Mouse (Mus musculus): Measurements from ENCODE around the gene Myef2. TPM values are rescaled to one million over a fixed set of nuclear protein-coding genes. Genes with fewer than 3 reads are reported as not detected.

The Myef2 gene
- polyA plus RNA-seq, 1 experiment from 2014 or later: 164 TPM

DNA sequence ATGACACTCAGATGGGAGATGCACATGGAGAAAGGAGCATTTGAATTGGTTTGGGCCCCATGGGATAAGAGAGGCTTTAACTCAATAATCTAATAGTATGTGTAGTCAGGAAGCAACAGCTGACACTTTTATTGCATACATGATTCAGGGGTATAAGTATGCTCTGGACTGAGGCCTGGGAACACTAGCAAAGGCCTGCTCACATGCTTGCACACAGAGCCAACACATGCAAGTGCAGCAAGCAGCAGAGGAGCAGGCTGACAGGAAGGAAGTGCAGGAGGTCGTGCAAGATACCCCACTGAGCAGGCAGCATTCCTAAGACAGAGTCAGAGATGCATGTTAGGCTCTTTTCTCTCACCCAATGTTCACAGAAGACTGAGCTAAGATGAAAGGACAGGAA, 39.6 kb downstream of the Myef2 start:
- 17% methylated on average over 1 of the region's 1 CpGs for WGBS
- H3K27ac ChIP-seq (ENCODE audit: low read depth, low read length): no peak overlapping the region
- no peaks in the 10 kb centered on the region; the same call in 1 of the 2 replicates for H3K4me1 ChIP-seq (ENCODE audit: control insufficient read depth, insufficient read depth, low read depth, low read length)
- no peak overlapping the region for H3K4me3 ChIP-seq (ENCODE audit: low read length)
- no peak overlapping the region for H3K9ac ChIP-seq (ENCODE audit: low read depth, low read length)
- H3K36me3 ChIP-seq (ENCODE audit: control insufficient read depth, insufficient read depth, low read length): peaks cover 2% of the 10 kb centered on the region; the same call in 1 of the 2 replicates
- H3K4me2 ChIP-seq (ENCODE audit: low read length): no peak overlapping the region
- no peaks in the 10 kb centered on the region for H3K27me3 ChIP-seq (replicated peaks; ENCODE audit: control insufficient read depth, insufficient read depth, low read length)
- no peaks in the 10 kb centered on the region for H3K9me3 ChIP-seq (ENCODE audit: control insufficient read depth, low read length)
- no peak for ATAC-seq

DNA sequence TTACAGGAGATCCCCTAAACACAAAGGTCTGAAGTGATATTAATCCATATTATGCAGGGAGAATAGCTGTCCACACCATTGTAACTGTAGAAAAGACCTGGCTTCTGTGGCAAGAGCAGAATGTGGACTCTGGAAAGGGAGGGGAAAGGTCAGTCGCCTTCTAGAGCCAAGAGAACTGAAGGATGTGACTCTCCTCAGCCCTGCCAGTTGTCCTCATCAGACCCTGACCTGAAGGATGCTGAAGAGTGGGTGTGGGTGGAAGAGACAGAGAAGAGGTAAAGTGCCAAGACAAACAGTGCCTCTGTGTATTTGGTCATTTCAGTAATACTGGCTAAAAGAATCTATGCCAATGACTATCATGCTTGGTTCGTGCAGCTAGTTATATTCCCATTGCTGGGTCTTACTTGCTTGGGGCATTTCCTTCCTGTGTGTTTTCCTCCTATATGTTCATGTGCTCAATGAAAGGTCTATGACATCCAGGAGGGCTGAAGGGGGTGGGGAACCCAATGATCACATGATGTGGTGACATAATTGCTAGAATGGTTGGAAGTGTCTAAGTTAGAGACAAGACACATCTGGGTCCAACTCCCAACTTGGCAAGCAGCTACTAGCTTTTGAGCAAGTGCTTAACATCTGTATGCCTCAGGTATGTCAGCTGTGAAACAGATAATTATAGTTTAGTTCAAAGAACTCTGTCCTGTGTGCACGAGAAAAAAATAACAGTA, 50.2 kb downstream of the Myef2 start:
- Histone ChIP-seq H3K4me3 (ENCODE audit: low read length) (no peak overlapping the region), H3K27me3 (replicated peaks; ENCODE audit: control insufficient read depth, insufficient read depth, low read length) (no peaks in the 10 kb centered on the region), H3K4me2 (ENCODE audit: low read length) (no peak overlapping the region), H3K4me1 (ENCODE audit: control insufficient read depth, insufficient read depth, low read depth, low read length) (no peaks in the 10 kb centered on the region), H3K9ac (ENCODE audit: low read depth, low read length) (no peak overlapping the region), H3K27ac (ENCODE audit: low read depth, low read length) (no peak overlapping the region), H3K9me3 (ENCODE audit: control insufficient read depth, low read length) (no peaks in the 10 kb centered on the region), H3K36me3 (ENCODE audit: control insufficient read depth, insufficient read depth, low read length) (no peaks in the 10 kb centered on the region)
- 78% methylated on average over 3 of the region's 3 CpGs for WGBS
- ATAC-seq: no peak

DNA sequence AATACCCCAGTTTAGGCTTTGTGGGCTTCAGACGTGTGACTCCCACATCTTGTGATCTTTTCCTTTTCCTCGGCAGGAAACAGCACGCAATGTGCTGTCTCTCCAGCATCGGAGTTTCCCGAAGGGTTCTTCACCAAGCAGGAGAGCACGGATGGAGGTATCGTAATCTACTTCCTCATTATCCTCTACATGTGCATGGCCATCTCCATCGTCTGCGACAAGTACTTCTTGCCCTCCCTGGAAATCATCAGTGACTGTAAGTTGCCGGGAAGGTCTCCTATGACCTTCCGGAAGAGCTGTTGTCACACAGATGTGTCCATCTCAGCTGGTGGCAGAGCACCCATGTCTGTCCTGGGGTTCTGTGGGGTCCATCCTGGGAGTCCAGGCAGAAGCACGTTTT, 54.8 kb downstream of the Myef2 start:
- 90% methylated on average over 12 of the region's 12 CpGs for WGBS
- no peaks in the 10 kb centered on the region for H3K36me3 ChIP-seq (ENCODE audit: control insufficient read depth, insufficient read depth, low read length)
- H3K4me3 ChIP-seq (ENCODE audit: low read length): no peak overlapping the region
- H3K27ac ChIP-seq (ENCODE audit: low read depth, low read length): no peak overlapping the region
- no peaks in the 10 kb centered on the region for H3K27me3 ChIP-seq (replicated peaks; ENCODE audit: control insufficient read depth, insufficient read depth, low read length)
- no peaks in the 10 kb centered on the region for H3K9me3 ChIP-seq (ENCODE audit: control insufficient read depth, low read length)
- no peak overlapping the region for H3K4me2 ChIP-seq (ENCODE audit: low read length)
- H3K4me1 ChIP-seq (ENCODE audit: control insufficient read depth, insufficient read depth, low read depth, low read length): no peaks in the 10 kb centered on the region
- ATAC-seq: no peak
- H3K9ac ChIP-seq (ENCODE audit: low read depth, low read length): no peak overlapping the region

DNA sequence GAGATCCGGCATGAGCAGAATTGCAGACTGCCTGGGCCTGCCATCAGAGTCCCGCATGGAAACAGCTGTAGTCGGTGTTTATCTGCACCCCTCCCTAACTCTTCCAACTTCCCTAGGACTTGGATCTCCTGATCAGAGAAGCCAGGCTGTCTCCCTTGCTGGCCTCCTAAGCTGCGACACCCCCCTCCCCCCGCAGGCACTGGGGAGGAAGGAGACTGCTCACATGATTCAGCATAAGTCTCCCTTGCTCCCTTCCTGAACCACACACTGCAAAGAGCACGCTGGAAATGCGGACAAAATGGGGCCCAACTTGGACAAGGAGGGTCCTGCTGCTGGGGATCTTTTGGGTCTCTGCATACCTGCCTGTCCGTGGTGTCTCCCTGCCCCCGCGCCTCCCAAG, 55.6 kb downstream of the Myef2 start, which contains the start of gene Slc24a5:
Gene Slc24a5 (plus strand): TSS at position 231 of the 400 bp plus-strand sequence.
- ATAC-seq: 0 out of 2 replicates have a peak, but pooled peaks have one; percentile 3
- Histone ChIP-seq H3K4me3 (ENCODE audit: low read length) (no peak within 1 kb of the TSS), H3K27ac (ENCODE audit: low read depth, low read length) (no peak within 1 kb of the TSS), H3K9me3 (ENCODE audit: control insufficient read depth, low read length) (no peaks in the 10 kb centered on the region), H3K4me1 (ENCODE audit: control insufficient read depth, insufficient read depth, low read depth, low read length) (no peaks in the 10 kb centered on the region), H3K36me3 (ENCODE audit: control insufficient read depth, insufficient read depth, low read length) (no peaks in the 10 kb centered on the region), H3K27me3 (replicated peaks; ENCODE audit: control insufficient read depth, insufficient read depth, low read length) (no peaks in the 10 kb centered on the region), H3K4me2 (ENCODE audit: low read length) (no peak within 1 kb of the TSS), H3K9ac (ENCODE audit: low read depth, low read length) (no peak within 1 kb of the TSS)
- WGBS: 69% methylated on average over 10 of the region's 10 CpGs

DNA sequence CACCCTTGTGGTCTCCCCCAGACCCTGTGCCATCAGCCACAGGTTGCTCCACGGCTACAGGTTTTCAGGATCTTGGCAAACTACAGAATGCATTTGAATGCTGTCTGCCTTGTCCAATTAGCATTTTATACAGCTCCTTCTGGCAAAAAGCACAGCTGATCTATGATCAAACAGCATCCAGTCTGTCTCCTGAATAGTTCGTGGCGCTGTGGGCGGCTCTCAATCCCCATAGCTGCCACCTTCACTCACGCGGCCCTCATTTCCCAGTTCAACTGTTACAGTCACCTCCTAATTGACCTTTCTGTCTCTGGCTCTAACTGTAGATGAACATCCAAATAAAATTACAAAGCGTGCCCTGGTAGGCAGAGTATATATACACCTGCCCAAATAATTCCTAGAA, 56.1 kb downstream of the Myef2 start:
- Histone ChIP-seq H3K27me3 (replicated peaks; ENCODE audit: control insufficient read depth, insufficient read depth, low read length) (no peaks in the 10 kb centered on the region), H3K9me3 (ENCODE audit: control insufficient read depth, low read length) (no peaks in the 10 kb centered on the region), H3K27ac (ENCODE audit: low read depth, low read length) (no peak overlapping the region), H3K4me3 (ENCODE audit: low read length) (no peak overlapping the region), H3K36me3 (ENCODE audit: control insufficient read depth, insufficient read depth, low read length) (no peaks in the 10 kb centered on the region), H3K4me2 (ENCODE audit: low read length) (no peak overlapping the region), H3K4me1 (ENCODE audit: control insufficient read depth, insufficient read depth, low read depth, low read length) (no peaks in the 10 kb centered on the region), H3K9ac (ENCODE audit: low read depth, low read length) (no peak overlapping the region)
- 78% methylated on average over 7 of the region's 7 CpGs for WGBS
- no peak for ATAC-seq

DNA sequence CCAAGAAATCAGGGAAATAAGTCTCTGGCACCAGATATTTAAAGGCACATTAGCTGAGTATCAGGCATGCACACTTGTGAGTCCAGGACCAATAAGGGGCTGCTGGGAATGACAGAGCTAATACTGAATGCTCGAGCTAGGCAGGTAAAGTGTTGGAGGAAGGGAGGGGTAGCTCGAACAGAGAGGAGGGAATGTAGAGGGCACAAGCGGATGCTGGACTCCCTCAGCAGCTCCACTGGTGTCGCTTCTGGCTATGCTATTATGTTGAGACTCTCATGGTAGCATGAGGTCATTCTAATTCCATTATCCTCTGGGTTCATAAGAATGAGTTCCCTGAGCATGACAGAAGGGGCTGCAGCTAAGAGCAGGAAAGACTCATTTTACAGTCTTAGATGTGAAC, 60.5 kb downstream of the Myef2 start:
- Histone ChIP-seq H3K27me3 (replicated peaks; ENCODE audit: control insufficient read depth, insufficient read depth, low read length) (no peaks in the 10 kb centered on the region), H3K9me3 (ENCODE audit: control insufficient read depth, low read length) (no peaks in the 10 kb centered on the region), H3K27ac (ENCODE audit: low read depth, low read length) (no peak overlapping the region), H3K4me3 (ENCODE audit: low read length) (no peak overlapping the region), H3K4me2 (ENCODE audit: low read length) (no peak overlapping the region), H3K4me1 (ENCODE audit: control insufficient read depth, insufficient read depth, low read depth, low read length) (no peaks in the 10 kb centered on the region), H3K36me3 (ENCODE audit: control insufficient read depth, insufficient read depth, low read length) (no peaks in the 10 kb centered on the region), H3K9ac (ENCODE audit: low read depth, low read length) (no peak overlapping the region)
- ATAC-seq: peak; percentile 54; the same call in 1 of the 2 replicates
- 56% methylated on average over 4 of the region's 4 CpGs for WGBS

DNA sequence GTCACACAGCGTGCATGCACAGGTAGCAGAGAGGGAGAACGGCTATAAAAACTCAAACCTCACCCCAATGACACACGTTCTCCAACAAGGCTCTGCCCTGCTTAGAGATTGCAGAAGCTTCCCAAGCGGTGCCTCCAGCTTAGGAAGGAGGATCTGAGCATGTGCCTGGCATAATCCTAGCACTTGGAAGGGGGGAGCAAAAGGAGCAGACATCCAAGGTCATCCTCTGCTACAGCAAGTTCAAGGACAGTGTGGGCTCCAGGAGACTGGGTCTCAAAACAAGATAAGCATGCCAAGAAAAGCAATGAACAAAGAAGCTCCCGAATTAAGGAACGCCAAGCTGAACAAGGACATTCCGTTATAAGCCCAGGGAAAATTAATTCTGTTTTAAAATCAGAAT, 62.0 kb downstream of the Myef2 start:
- Histone ChIP-seq H3K9me3 (ENCODE audit: control insufficient read depth, low read length) (no peaks in the 10 kb centered on the region), H3K27ac (ENCODE audit: low read depth, low read length) (no peak overlapping the region), H3K4me1 (ENCODE audit: control insufficient read depth, insufficient read depth, low read depth, low read length) (peaks cover 4% of the 10 kb centered on the region; the same call in 1 of the 2 replicates), H3K4me3 (ENCODE audit: low read length) (no peak overlapping the region), H3K9ac (ENCODE audit: low read depth, low read length) (no peak overlapping the region), H3K4me2 (ENCODE audit: low read length) (no peak overlapping the region), H3K27me3 (replicated peaks; ENCODE audit: control insufficient read depth, insufficient read depth, low read length) (no peaks in the 10 kb centered on the region), H3K36me3 (ENCODE audit: control insufficient read depth, insufficient read depth, low read length) (no peaks in the 10 kb centered on the region)
- no peak for ATAC-seq
- 90% methylated on average over 7 of the region's 7 CpGs for WGBS

DNA sequence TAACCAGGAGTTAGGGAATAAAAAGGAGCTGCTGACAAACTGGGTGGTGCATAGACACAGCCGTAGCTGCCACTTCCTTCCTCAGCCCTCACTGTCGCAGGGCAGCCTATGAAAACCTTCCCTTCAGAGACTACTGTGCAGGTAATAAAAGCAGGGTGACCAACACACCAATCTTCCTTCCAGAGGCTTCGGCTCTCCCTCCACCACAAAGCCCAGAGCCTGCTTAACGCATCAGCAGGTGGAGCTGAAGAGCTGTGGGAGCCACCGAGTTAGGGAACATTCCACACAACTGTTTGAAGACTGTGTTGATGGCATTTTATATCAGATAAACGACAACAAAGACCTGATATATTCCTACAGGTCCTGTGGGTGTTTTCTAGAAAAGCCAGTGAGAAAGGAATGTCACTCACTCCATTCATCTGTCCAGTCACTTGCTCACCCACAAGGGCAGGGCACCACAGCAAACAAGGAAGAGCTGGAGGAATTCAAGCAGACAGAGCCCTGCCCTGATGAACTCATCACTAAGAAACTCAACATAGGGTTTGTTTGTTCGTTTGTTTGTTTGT, 66.1 kb downstream of the Myef2 start:
- no peak overlapping the region for H3K4me2 ChIP-seq (ENCODE audit: low read length)
- no peaks in the 10 kb centered on the region for H3K36me3 ChIP-seq (ENCODE audit: control insufficient read depth, insufficient read depth, low read length)
- ATAC-seq: peak; percentile 65
- H3K4me1 ChIP-seq (ENCODE audit: control insufficient read depth, insufficient read depth, low read depth, low read length): peaks cover 4% of the 10 kb centered on the region; the same call in 1 of the 2 replicates
- no peak overlapping the region; the same call in 1 of the 2 replicates for H3K9ac ChIP-seq (ENCODE audit: low read depth, low read length)
- WGBS: 31% methylated on average over 7 of the region's 7 CpGs
- H3K27me3 ChIP-seq (replicated peaks; ENCODE audit: control insufficient read depth, insufficient read depth, low read length): no peaks in the 10 kb centered on the region
- no peak overlapping the region for H3K4me3 ChIP-seq (ENCODE audit: low read length)
- H3K9me3 ChIP-seq (ENCODE audit: control insufficient read depth, low read length): no peaks in the 10 kb centered on the region
- no peak overlapping the region for H3K27ac ChIP-seq (ENCODE audit: low read depth, low read length)

DNA sequence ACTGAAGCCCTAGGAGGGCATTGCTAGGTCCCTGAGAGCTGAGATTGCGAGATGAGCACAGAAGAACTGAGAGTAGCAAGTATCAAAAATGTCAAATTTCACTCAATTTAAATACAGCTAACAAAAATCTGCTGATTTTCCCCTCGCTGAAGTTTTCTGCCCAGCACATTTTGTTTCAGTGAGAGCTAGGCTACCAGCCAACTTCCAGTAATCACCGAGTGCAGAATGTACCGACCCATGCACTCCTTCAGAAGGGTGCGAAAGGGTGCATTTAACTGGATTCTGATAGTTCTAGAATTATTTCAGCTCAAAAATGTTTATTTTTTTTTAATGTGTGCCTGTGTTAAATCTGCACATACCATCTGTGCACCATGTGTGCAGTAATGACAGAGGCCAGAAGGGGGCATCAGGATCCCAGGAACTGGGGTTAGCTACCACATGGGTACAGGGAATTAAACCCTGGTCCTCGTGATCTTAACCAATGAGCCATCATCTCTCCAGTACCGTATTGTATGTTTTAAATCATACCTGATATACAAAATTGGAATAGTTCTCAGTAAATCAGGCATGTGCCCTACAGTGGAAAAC, 68.1 kb downstream of the Myef2 start:
- H3K9me3 ChIP-seq (ENCODE audit: control insufficient read depth, low read length): no peaks in the 10 kb centered on the region
- no peak overlapping the region for H3K9ac ChIP-seq (ENCODE audit: low read depth, low read length)
- H3K27me3 ChIP-seq (replicated peaks; ENCODE audit: control insufficient read depth, insufficient read depth, low read length): no peaks in the 10 kb centered on the region
- H3K36me3 ChIP-seq (ENCODE audit: control insufficient read depth, insufficient read depth, low read length): no peaks in the 10 kb centered on the region
- peaks cover 4% of the 10 kb centered on the region; the same call in 1 of the 2 replicates for H3K4me1 ChIP-seq (ENCODE audit: control insufficient read depth, insufficient read depth, low read depth, low read length)
- H3K4me3 ChIP-seq (ENCODE audit: low read length): no peak overlapping the region
- 83% methylated on average over 7 of the region's 7 CpGs for WGBS
- ATAC-seq: no peak
- H3K4me2 ChIP-seq (ENCODE audit: low read length): no peak overlapping the region
- H3K27ac ChIP-seq (ENCODE audit: low read depth, low read length): no peak overlapping the region
